Mouse (Mus musculus) midbrain, embryonic 16.5 days (tissue): ENCODE data around the gene Odf3l1. TPM values are rescaled to one million over a fixed set of nuclear protein-coding genes. Genes with fewer than 3 reads are reported as not detected.

ENCODE experiments used
- ATAC-seq: fragments of 200-750 bp; cut with Nextera tagmentation; 2 replicates; pipeline ENCODE4 v1.8.0; 2017; ENCODE audit warnings: moderate TSS enrichment
- H3K27ac ChIP-seq: fragments of 300-500 bp; sonication (generic); 2 replicates; pipeline ENCODE4 v1.5.1; 2014; ENCODE audit warnings: mild to moderate bottlenecking, low read length, mixed read lengths
- H3K27me3 ChIP-seq: fragments of 300-500 bp; sonication (generic); 2 replicates; pipeline ENCODE4 v1.6.1; 2014; ENCODE audit warnings: low read depth, low read length, mixed read lengths; ENCODE audit not compliant: control insufficient read depth, insufficient read depth
- H3K36me3 ChIP-seq: fragments of 300-500 bp; sonication (generic); 2 replicates; pipeline ENCODE4 v1.6.1; 2014; ENCODE audit warnings: mild to moderate bottlenecking, low read length, moderate library complexity, mixed read lengths; ENCODE audit not compliant: control insufficient read depth, insufficient read depth
- H3K4me1 ChIP-seq: fragments of 300-500 bp; sonication (generic); 2 replicates; pipeline ENCODE4 v1.6.1; 2014; ENCODE audit warnings: mild to moderate bottlenecking, low read length, mixed read lengths; ENCODE audit not compliant: control insufficient read depth, insufficient read depth
- H3K4me2 ChIP-seq: fragments of 300-500 bp; sonication (generic); 2 replicates; pipeline ENCODE4 v1.6.1; 2014; ENCODE audit warnings: mild to moderate bottlenecking, low read length, mixed read lengths
- H3K4me3 ChIP-seq: fragments of 300-500 bp; sonication (generic); 2 replicates; pipeline ENCODE4 v1.5.1; 2014; ENCODE audit warnings: low read depth, mild to moderate bottlenecking, low read length, moderate library complexity, mixed read lengths
- H3K9ac ChIP-seq: fragments of 300-500 bp; sonication (generic); 2 replicates; pipeline ENCODE4 v1.6.1; 2014; ENCODE audit warnings: low read depth, low read length, mixed read lengths
- H3K9me3 ChIP-seq: fragments of 300-500 bp; sonication (generic); replicated peaks from 2 replicates; pipeline ENCODE4 v1.6.1; 2014; ENCODE audit warnings: mild to moderate bottlenecking, low read length, mixed read lengths; ENCODE audit not compliant: control insufficient read depth, poor library complexity, severe bottlenecking
- WGBS: fragments of 180-500 bp; shearing (Covaris S2); extraction: QIAGEN DNeasy Blood & Tissue Kit; methylation state at CpG from one replicate; pipeline ENCODE4 v1.1.7; 2014; 5-methylcytosine and 5-hydroxymethylcytosine counted together
- polyA plus RNA-seq: library from polyadenylated mRNA; unstranded; fragments of >200 nt; fragmentation: Nextera tagmentation; extraction: Ambion mirVana; gene quantifications from 2 replicates; pipeline ENCODE4 v1.2.1, GENCODE M21; 2015

Odf3l1 gene
- polyA plus RNA-seq, 1 experiment from 2014 or later: not detected

DNA sequence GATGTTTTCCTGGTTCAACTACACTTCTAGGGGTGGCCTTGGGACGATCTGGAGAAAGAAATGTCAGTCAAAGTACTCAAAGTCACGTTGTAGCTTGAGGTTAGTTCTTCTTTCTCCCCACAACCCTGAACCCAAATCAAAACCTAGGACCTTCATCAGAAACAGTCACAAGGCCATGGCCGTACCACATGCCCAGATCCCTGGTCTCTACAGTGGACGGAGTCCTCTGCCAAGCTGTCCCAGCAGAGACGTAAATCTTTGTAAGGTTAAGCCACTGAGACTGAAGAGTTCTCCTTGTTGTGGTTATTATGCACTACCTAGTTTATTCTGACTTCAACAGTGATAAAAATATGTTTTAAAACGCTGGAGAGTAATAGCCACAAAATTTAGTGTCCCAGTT, 35.6 kb downstream of the Odf3l1 start:
- Histone ChIP-seq H3K4me1 (peaks cover 22% of the 10 kb centered on the region), H3K4me3 (no peak overlapping the region), H3K9ac (no peak overlapping the region), H3K36me3 (no peaks in the 10 kb centered on the region), H3K4me2 (no peak overlapping the region), H3K27ac (no peak overlapping the region), H3K9me3 (no peaks in the 10 kb centered on the region), H3K27me3 (peaks cover 4% of the 10 kb centered on the region; the same call in 1 of the 2 replicates)
- ATAC-seq: no peak
- 85% methylated on average over 6 of the region's 6 CpGs for WGBS

DNA sequence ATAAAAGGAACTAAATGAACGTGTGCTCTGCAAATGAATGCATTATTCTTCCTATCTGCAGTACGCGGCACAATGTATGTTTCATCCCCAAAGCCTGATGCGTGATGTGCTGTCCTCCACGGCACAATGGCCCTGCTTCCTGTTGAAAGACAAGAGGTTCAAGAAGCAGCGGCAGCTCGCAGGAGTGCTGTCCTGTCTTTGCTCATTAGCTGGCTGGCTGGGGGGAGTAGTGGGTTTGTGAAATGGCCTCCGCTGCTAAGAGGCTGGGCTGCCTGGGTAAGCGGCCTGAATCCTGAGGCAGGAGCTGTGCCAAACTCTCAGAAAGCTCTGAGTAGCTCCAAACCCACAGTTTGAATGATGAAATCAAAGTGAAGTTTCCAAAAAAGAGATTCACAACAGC, 36.3 kb downstream of the Odf3l1 start:
- Histone ChIP-seq H3K27me3 (peaks cover 4% of the 10 kb centered on the region; the same call in 1 of the 2 replicates), H3K27ac (no peak overlapping the region), H3K4me1 (peaks cover 22% of the 10 kb centered on the region), H3K9me3 (no peaks in the 10 kb centered on the region), H3K4me3 (no peak overlapping the region), H3K36me3 (no peaks in the 10 kb centered on the region), H3K9ac (0 out of 2 replicates have a peak overlapping the region, but pooled peaks have one; percentile 25), H3K4me2 (no peak overlapping the region)
- 22% methylated on average over 9 of the region's 9 CpGs for WGBS
- no peak for ATAC-seq

DNA sequence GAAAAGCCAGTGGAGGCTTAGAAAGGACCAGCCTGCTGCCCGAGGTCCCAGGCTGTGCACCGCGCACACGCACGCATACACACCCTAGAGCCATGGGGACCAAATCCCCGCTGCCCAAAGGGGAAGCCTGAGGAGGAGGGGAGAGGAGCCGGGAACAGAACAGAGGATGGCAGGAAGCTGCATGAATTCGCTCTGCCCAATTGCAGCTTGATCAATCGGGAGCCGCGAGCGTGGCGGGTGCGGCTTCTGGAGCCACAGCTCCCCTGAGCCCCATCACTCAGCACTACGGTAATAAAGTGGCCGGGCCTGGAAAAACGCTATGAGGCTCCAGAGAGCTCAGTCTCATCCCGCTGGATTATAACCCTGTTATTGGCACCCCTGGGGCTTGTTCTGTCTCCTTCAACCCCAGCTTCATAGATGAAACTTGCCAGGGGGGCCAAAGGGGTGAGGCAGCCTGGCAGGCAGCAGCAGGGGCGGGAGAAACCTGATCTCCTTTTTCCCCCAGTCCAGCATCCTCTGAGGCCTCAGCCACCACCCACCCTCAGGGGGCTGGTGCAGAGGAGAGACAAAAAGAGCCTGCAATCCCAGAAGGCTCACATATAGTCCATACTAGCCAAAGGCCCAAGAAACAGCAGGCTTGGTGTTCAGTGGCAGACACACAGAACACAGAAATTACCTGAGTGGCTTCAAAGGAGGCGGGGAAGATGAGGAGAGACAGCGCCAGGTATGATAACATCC, 38.8 kb downstream of the Odf3l1 start:
- Histone ChIP-seq H3K9ac (peak overlapping the region; percentile 54), H3K36me3 (no peaks in the 10 kb centered on the region), H3K4me3 (peak overlapping the region; percentile 27), H3K4me1 (peaks cover 22% of the 10 kb centered on the region), H3K27ac (no peak overlapping the region), H3K4me2 (peak overlapping the region; percentile 64), H3K9me3 (no peaks in the 10 kb centered on the region), H3K27me3 (peaks cover 4% of the 10 kb centered on the region; the same call in 1 of the 2 replicates)
- 7% methylated on average over 21 of the region's 21 CpGs for WGBS
- ATAC-seq: 0 out of 2 replicates have a peak, but pooled peaks have one; percentile 34

DNA sequence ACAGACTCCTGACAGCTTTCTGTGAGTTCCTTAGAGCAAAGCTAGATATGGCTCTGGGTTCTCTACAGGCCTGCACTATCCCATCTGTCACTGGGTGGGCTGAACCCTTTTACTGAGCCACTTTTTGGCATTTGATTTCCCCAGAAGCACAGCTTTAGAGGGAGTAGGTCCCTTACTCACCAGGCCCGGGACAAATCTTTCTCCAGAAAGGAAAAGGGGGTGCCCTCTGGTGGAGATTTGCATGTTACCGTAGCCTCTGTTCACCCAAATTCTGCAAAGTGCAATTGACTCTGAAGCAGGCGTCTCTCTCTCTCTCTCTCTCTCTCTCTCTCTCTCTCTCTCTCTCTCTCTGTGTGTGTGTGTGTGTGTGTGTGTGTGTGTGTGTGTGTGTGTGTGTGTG, 39.6 kb downstream of the Odf3l1 start:
- Histone ChIP-seq H3K9me3 (no peaks in the 10 kb centered on the region), H3K4me2 (peak overlapping the region; percentile 64), H3K9ac (no peak overlapping the region), H3K27me3 (peaks cover 4% of the 10 kb centered on the region; the same call in 1 of the 2 replicates), H3K27ac (no peak overlapping the region), H3K36me3 (no peaks in the 10 kb centered on the region), H3K4me3 (no peak overlapping the region), H3K4me1 (peaks cover 15% of the 10 kb centered on the region)
- 3% methylated on average over 3 of the region's 3 CpGs for WGBS
- ATAC-seq: no peak

DNA sequence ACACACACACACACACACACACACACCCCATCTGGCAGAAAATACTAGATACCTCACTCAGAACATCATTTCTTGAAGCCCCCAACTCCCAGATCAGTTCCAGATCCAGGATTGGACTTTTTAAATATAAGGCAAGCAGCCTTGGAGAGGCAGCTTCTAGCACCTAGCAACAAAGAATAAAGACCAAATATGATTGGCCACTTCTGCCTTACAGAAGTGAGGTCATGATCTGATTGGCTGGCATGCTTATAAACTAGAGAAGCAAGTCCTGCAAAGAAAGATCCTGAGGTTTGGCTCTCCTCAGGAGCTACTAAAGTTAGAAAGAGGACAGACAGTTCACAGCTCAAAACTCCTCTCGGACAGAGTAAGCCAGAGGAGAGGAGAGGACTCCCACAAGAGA, 53.6 kb downstream of the Odf3l1 start:
- Histone ChIP-seq H3K36me3 (no peaks in the 10 kb centered on the region), H3K27ac (no peak overlapping the region), H3K9ac (no peak overlapping the region), H3K27me3 (no peaks in the 10 kb centered on the region), H3K4me2 (no peak overlapping the region), H3K4me1 (no peaks in the 10 kb centered on the region), H3K9me3 (no peaks in the 10 kb centered on the region), H3K4me3 (no peak overlapping the region)
- whole genome bisulfite sequencing: 83% methylated on average over 1 of the region's 1 CpGs
- ATAC-seq: no peak

DNA sequence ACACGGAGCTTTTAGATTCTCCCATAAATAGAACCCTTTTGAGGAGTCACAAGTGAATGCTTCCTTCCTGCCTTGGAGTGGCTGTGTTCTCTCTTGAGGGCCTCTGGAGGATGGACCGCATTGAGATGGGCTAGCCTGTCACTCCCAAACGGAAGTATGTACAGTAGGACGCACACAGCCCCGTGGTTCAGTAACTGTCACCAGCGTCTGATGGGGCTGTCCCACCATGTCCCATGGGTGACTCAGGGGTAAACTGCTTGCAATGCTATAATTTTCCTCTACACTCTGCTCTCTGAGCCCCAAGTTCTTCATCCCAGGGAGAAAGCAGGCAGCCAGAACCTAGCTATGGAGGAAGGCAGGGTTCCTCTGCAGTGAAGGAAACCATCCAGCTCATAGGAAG, 56.5 kb downstream of the Odf3l1 start:
- ATAC-seq: no peak
- Histone ChIP-seq H3K4me1 (no peaks in the 10 kb centered on the region), H3K9ac (no peak overlapping the region), H3K9me3 (no peaks in the 10 kb centered on the region), H3K4me3 (no peak overlapping the region), H3K27me3 (no peaks in the 10 kb centered on the region), H3K27ac (no peak overlapping the region), H3K4me2 (no peak overlapping the region), H3K36me3 (no peaks in the 10 kb centered on the region)
- 87% methylated on average over 6 of the region's 6 CpGs for WGBS

DNA sequence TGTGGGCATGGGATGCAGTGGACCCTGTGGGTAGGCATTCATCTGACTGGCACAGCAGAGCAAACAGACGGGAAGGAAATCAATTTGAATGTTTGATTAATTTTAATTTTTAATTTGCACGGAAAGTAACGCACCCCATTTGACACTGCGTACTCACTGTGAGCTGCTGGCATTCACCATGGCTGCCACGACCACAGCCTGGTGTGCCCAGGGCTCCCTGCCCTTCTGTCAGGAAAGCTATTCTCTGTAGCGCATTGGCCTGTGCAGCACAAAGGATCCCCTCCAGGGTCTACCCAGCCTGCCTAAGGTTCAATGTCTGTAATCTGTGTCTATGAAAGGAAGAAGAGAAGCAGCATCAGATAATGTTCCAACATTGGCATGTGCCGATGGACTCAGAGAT, 61.3 kb downstream of the Odf3l1 start:
- Histone ChIP-seq H3K36me3 (no peaks in the 10 kb centered on the region), H3K27ac (no peak overlapping the region), H3K4me1 (no peaks in the 10 kb centered on the region), H3K27me3 (peaks cover 3% of the 10 kb centered on the region), H3K9me3 (no peaks in the 10 kb centered on the region), H3K4me3 (no peak overlapping the region), H3K9ac (no peak overlapping the region), H3K4me2 (no peak overlapping the region)
- ATAC-seq: no peak
- WGBS: 79% methylated on average over 7 of the region's 7 CpGs

Other genes starting within 250 kb of the Odf3l1 start
- gene Lingo1, start 68.2 kb downstream of the Odf3l1 start, polyA plus RNA-seq: 71.0 and 83.0 TPM in 2 replicates
- 7.3 and 7.8 TPM in 2 replicates for gene Cspg4, start 354 bp upstream of the Odf3l1 start, polyA plus RNA-seq
- gene Snx33, start 63.7 kb upstream of the Odf3l1 start, polyA plus RNA-seq: 2.2 and 2.7 TPM in 2 replicates
- gene Imp3, start 72.8 kb upstream of the Odf3l1 start, polyA plus RNA-seq: 66.9 and 72.9 TPM in 2 replicates
- gene Snupn, start 86.2 kb upstream of the Odf3l1 start, polyA plus RNA-seq: 27.2 and 32.0 TPM in 2 replicates
- gene Ptpn9, start 130.2 kb upstream of the Odf3l1 start, polyA plus RNA-seq: 24.4 and 25.8 TPM in 2 replicates
- gene Sin3a, start 207.4 kb upstream of the Odf3l1 start, polyA plus RNA-seq: 21.8 and 22.1 TPM in 2 replicates